Mouse (Mus musculus) cerebellum, adult 11 months (tissue): ENCODE data around the gene Zc3h18.

ENCODE experiments used
- DNase-seq: peaks from one replicate; pipeline ENCODE4 v3.0.0; 2022

Zc3h18 gene

GRCm38 (mm10) chr8:122376365-122377231, at the start of gene Zc3h18:
Zc3h18 (plus strand) TSS chr8:122376609.
- DNase-seq: peak; percentile 100

- DNase-seq: no peak
Measured at GRCm38 (mm10) chr8:122329072-122329471, 47.3 kb upstream of the Zc3h18 start.

- DNase-seq: no peak
Measured at GRCm38 (mm10) chr8:122329553-122330239, 46.7 kb upstream of the Zc3h18 start.

- DNase-seq: no peak
Measured at GRCm38 (mm10) chr8:122330446-122331133, 45.8 kb upstream of the Zc3h18 start.

GRCm38 (mm10) chr8:122331134-122331523, 45.3 kb upstream of the Zc3h18 start:
- DNase-seq: no peak

- DNase-seq: peak; percentile 83
Measured at GRCm38 (mm10) chr8:122332753-122333506, 43.5 kb upstream of the Zc3h18 start.

GRCm38 (mm10) chr8:122333531-122333930, 42.9 kb upstream of the Zc3h18 start:
- peak; percentile 21 for DNase-seq

GRCm38 (mm10) chr8:122334791-122335490, 41.5 kb upstream of the Zc3h18 start:
- no peak for DNase-seq

GRCm38 (mm10) chr8:122335638-122336250, 40.7 kb upstream of the Zc3h18 start:
- peak; percentile 23 for DNase-seq

GRCm38 (mm10) chr8:122336251-122336910, 40.0 kb upstream of the Zc3h18 start:
- DNase-seq: peak; percentile 33

GRCm38 (mm10) chr8:122338852-122339251, 37.6 kb upstream of the Zc3h18 start:
- no peak for DNase-seq

- no peak for DNase-seq
Measured at GRCm38 (mm10) chr8:122340761-122341160, 35.6 kb upstream of the Zc3h18 start.

GRCm38 (mm10) chr8:122341790-122342189, 34.6 kb upstream of the Zc3h18 start:
- no peak for DNase-seq

GRCm38 (mm10) chr8:122342362-122342761, 34.0 kb upstream of the Zc3h18 start:
- DNase-seq: no peak

GRCm38 (mm10) chr8:122342806-122343209, 33.6 kb upstream of the Zc3h18 start:
- DNase-seq: peak; percentile 23

- DNase-seq: peak; percentile 24
Measured at GRCm38 (mm10) chr8:122343341-122343740, 33.1 kb upstream of the Zc3h18 start.

GRCm38 (mm10) chr8:122343758-122344157, 32.7 kb upstream of the Zc3h18 start:
- DNase-seq: peak; percentile 49

GRCm38 (mm10) chr8:122344219-122344618, 32.2 kb upstream of the Zc3h18 start:
- peak; percentile 34 for DNase-seq

GRCm38 (mm10) chr8:122345181-122346095, 31.0 kb upstream of the Zc3h18 start:
- no peak for DNase-seq
